Mouse (Mus musculus): ENCODE measurements around the gene Cftr. TPM values are rescaled to one million over a fixed set of nuclear protein-coding genes. Genes with fewer than 3 reads are reported as not detected.

The Cftr gene
- 0.18 TPM for polyA plus RNA-seq (2014; fragmentation: Illumina TruSeq; extraction: RNeasy Lipid Tissue Mini Kit (QIAGEN cat#74804); ENCODE audit: low read depth, low replicate concordance)

DNA sequence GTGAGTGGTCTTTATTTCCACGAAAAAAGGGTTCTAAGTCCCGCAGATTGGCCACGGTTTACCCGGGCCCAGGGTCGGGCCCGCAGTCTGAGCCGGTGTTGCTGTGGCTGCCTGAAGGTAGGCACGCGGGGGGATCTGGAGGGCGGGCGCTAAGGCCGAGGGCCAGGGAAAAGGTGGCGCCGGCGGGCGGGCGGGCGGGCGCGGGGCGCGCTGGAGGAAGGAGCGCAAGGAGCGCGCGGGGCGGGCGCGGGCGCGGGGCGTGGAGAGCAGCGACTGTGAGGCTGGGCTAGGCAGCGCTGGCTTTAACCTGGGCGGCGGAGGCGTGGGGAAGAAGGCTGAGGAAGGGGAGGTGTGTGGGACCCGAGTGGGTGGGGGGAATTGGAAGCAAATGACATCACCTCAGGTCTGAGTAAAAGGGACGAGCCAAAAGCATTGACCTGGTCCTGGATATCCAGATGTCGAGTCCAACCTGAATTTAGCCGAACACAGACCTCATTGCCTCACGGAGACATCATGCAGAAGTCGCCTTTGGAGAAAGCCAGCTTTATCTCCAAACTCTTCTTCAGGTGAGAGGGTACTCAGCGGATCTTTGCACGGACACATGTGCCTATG, at the start of gene Cftr:
Cftr (plus strand) TSS at position 377 of the 612 bp plus-strand sequence.

Other genes starting within 250 kb of the Cftr start
- 0.84 TPM for gene Wnt2, start 140.1 kb upstream of the Cftr start, polyA plus RNA-seq (2014; fragmentation: Illumina TruSeq; extraction: RNeasy Lipid Tissue Mini Kit (QIAGEN cat#74804); ENCODE audit: low read depth, low replicate concordance)
- gene Asz1, start 61.6 kb upstream of the Cftr start, polyA plus RNA-seq (2014; fragmentation: Illumina TruSeq; extraction: RNeasy Lipid Tissue Mini Kit (QIAGEN cat#74804); ENCODE audit: low read depth, low replicate concordance): not detected

All from heart, adult 10 weeks (tissue).